Mouse (Mus musculus): Measurements from ENCODE around the gene Plek. TPM values are rescaled to one million over a fixed set of nuclear protein-coding genes. Genes with fewer than 3 reads are reported as not detected.
"Not testable (repeated sequence)": the region's sequence is repeated elsewhere in the genome, so short reads cannot be mapped to it uniquely, and the experiment has no call there.

Gene Plek
- polyA plus RNA-seq (2015; fragmentation: Nextera tagmentation; extraction: Ambion mirVana) = 4.3 TPM in 2 replicates

- Histone ChIP-seq H3K36me3 (ENCODE audit: control insufficient read depth, insufficient read depth, low read length) (peaks cover 3% of the 10 kb centered on the region; the same call in 1 of the 2 replicates), H3K4me3 (ENCODE audit: low read depth, low read length) (peak within 1 kb of the TSS; percentile 64), H3K27ac (ENCODE audit: low read length) (peak within 1 kb of the TSS; percentile 90), H3K9ac (ENCODE audit: low read depth, low read length) (peak within 1 kb of the TSS; percentile 80), H3K4me1 (ENCODE audit: control insufficient read depth, insufficient read depth, low read length) (peaks cover 17% of the 10 kb centered on the region), H3K4me2 (ENCODE audit: low read length) (peak within 1 kb of the TSS; percentile 79), H3K27me3 (ENCODE audit: control insufficient read depth, insufficient read depth, low read depth, low read length) (no peaks in the 10 kb centered on the region), H3K9me3 (replicated peaks; ENCODE audit: control insufficient read depth, low read length, poor library complexity, severe bottlenecking) (no peaks in the 10 kb centered on the region)
- ATAC-seq = peak; percentile 99
- under 1% methylated on average over 38 of the region's 38 CpGs for WGBS
These were observed at the start of gene Plek, which contains the start of gene Cnrip1 for GRCm38 (mm10) chr11:17051545-17052475. Plek (minus strand) TSS chr11:17052381. Cnrip1 (plus strand) TSS chr11:17051586.

GRCm38 (mm10) chr11:17086106-17086505, 33.9 kb upstream of the Plek start:
- no peak overlapping the region for H3K4me2 ChIP-seq (ENCODE audit: low read length)
- no peak overlapping the region for H3K4me3 ChIP-seq (ENCODE audit: low read depth, low read length)
- H3K27me3 ChIP-seq (ENCODE audit: control insufficient read depth, insufficient read depth, low read depth, low read length) = no peaks in the 10 kb centered on the region
- no peak overlapping the region for H3K27ac ChIP-seq (ENCODE audit: low read length)
- no peak overlapping the region for H3K9ac ChIP-seq (ENCODE audit: low read depth, low read length)
- no peaks in the 10 kb centered on the region for H3K4me1 ChIP-seq (ENCODE audit: control insufficient read depth, insufficient read depth, low read length)
- 22% methylated on average over 5 of the region's 5 CpGs for WGBS
- no peaks in the 10 kb centered on the region for H3K36me3 ChIP-seq (ENCODE audit: control insufficient read depth, insufficient read depth, low read length)
- no peak for ATAC-seq
- no peaks in the 10 kb centered on the region for H3K9me3 ChIP-seq (replicated peaks; ENCODE audit: control insufficient read depth, low read length, poor library complexity, severe bottlenecking)

- no peaks in the 10 kb centered on the region; the same call in 1 of the 2 replicates for H3K36me3 ChIP-seq (ENCODE audit: control insufficient read depth, insufficient read depth, low read length)
- no peak overlapping the region for H3K9ac ChIP-seq (ENCODE audit: low read depth, low read length)
- no peak overlapping the region for H3K4me2 ChIP-seq (ENCODE audit: low read length)
- H3K4me3 ChIP-seq (ENCODE audit: low read depth, low read length) = no peak overlapping the region
- H3K27me3 ChIP-seq (ENCODE audit: control insufficient read depth, insufficient read depth, low read depth, low read length) = no peaks in the 10 kb centered on the region
- no peaks in the 10 kb centered on the region for H3K4me1 ChIP-seq (ENCODE audit: control insufficient read depth, insufficient read depth, low read length)
- WGBS = 81% methylated on average over 1 of the region's 1 CpGs
- no peaks in the 10 kb centered on the region for H3K9me3 ChIP-seq (replicated peaks; ENCODE audit: control insufficient read depth, low read length, poor library complexity, severe bottlenecking)
- ATAC-seq = no peak
- H3K27ac ChIP-seq (ENCODE audit: low read length) = no peak overlapping the region
These were observed 31.7 kb upstream of the Plek start for GRCm38 (mm10) chr11:17083866-17084265.

- Histone ChIP-seq H3K27me3 (ENCODE audit: control insufficient read depth, insufficient read depth, low read depth, low read length) (no peaks in the 10 kb centered on the region), H3K9me3 (replicated peaks; ENCODE audit: control insufficient read depth, low read length, poor library complexity, severe bottlenecking) (no peaks in the 10 kb centered on the region), H3K4me1 (ENCODE audit: control insufficient read depth, insufficient read depth, low read length) (no peaks in the 10 kb centered on the region), H3K27ac (ENCODE audit: low read length) (no peak overlapping the region), H3K9ac (ENCODE audit: low read depth, low read length) (no peak overlapping the region), H3K4me2 (ENCODE audit: low read length) (no peak overlapping the region), H3K4me3 (ENCODE audit: low read depth, low read length) (no peak overlapping the region), H3K36me3 (ENCODE audit: control insufficient read depth, insufficient read depth, low read length) (peaks cover 2% of the 10 kb centered on the region; the same call in 1 of the 2 replicates)
- ATAC-seq = no peak
- WGBS = 93% methylated on average over 3 of the region's 3 CpGs
These were observed 31.3 kb upstream of the Plek start for GRCm38 (mm10) chr11:17083455-17083854.

GRCm38 (mm10) chr11:17082953-17083352, 30.8 kb upstream of the Plek start:
- 52% methylated on average over 2 of the region's 2 CpGs for WGBS
- ATAC-seq = peak; percentile 68; the same call in 1 of the 2 replicates

GRCm38 (mm10) chr11:17082086-17082485, 29.9 kb upstream of the Plek start:
- no peaks in the 10 kb centered on the region for H3K4me1 ChIP-seq (ENCODE audit: control insufficient read depth, insufficient read depth, low read length)
- no peak overlapping the region for H3K4me2 ChIP-seq (ENCODE audit: low read length)
- H3K36me3 ChIP-seq (ENCODE audit: control insufficient read depth, insufficient read depth, low read length) = peaks cover 4% of the 10 kb centered on the region; the same call in 1 of the 2 replicates
- H3K9me3 ChIP-seq (replicated peaks; ENCODE audit: control insufficient read depth, low read length, poor library complexity, severe bottlenecking) = no peaks in the 10 kb centered on the region
- H3K27ac ChIP-seq (ENCODE audit: low read length) = no peak overlapping the region
- H3K9ac ChIP-seq (ENCODE audit: low read depth, low read length) = no peak overlapping the region
- H3K27me3 ChIP-seq (ENCODE audit: control insufficient read depth, insufficient read depth, low read depth, low read length) = no peaks in the 10 kb centered on the region
- 58% methylated on average over 3 of the region's 3 CpGs for WGBS
- ATAC-seq = no peak
- no peak overlapping the region for H3K4me3 ChIP-seq (ENCODE audit: low read depth, low read length)

More at GRCm38 (mm10) chr11:17082953-17083352, 30.8 kb upstream of the Plek start:
- Histone ChIP-seq H3K27ac (ENCODE audit: low read length) (no peak overlapping the region), H3K27me3 (ENCODE audit: control insufficient read depth, insufficient read depth, low read depth, low read length) (no peaks in the 10 kb centered on the region), H3K36me3 (ENCODE audit: control insufficient read depth, insufficient read depth, low read length) (peaks cover 4% of the 10 kb centered on the region; the same call in 1 of the 2 replicates), H3K4me1 (ENCODE audit: control insufficient read depth, insufficient read depth, low read length) (no peaks in the 10 kb centered on the region), H3K9me3 (replicated peaks; ENCODE audit: control insufficient read depth, low read length, poor library complexity, severe bottlenecking) (no peaks in the 10 kb centered on the region), H3K4me2 (ENCODE audit: low read length) (no peak overlapping the region), H3K4me3 (ENCODE audit: low read depth, low read length) (no peak overlapping the region), H3K9ac (ENCODE audit: low read depth, low read length) (no peak overlapping the region)

GRCm38 (mm10) chr11:17075656-17076055, 23.5 kb upstream of the Plek start:
- H3K4me2 ChIP-seq (ENCODE audit: low read length) = no peak overlapping the region
- H3K9ac ChIP-seq (ENCODE audit: low read depth, low read length) = no peak overlapping the region
- peaks cover 4% of the 10 kb centered on the region; the same call in 1 of the 2 replicates for H3K36me3 ChIP-seq (ENCODE audit: control insufficient read depth, insufficient read depth, low read length)
- no peak overlapping the region for H3K4me3 ChIP-seq (ENCODE audit: low read depth, low read length)
- H3K27me3 ChIP-seq (ENCODE audit: control insufficient read depth, insufficient read depth, low read depth, low read length) = no peaks in the 10 kb centered on the region
- H3K27ac ChIP-seq (ENCODE audit: low read length) = no peak overlapping the region
- H3K4me1 ChIP-seq (ENCODE audit: control insufficient read depth, insufficient read depth, low read length) = no peaks in the 10 kb centered on the region
- no peaks in the 10 kb centered on the region for H3K9me3 ChIP-seq (replicated peaks; ENCODE audit: control insufficient read depth, low read length, poor library complexity, severe bottlenecking)
- 82% methylated on average over 2 of the region's 2 CpGs for WGBS
- no peak for ATAC-seq

GRCm38 (mm10) chr11:17069360-17069759, 17.2 kb upstream of the Plek start:
- ATAC-seq; H3K27ac ChIP-seq (ENCODE audit: low read length); H3K4me1 ChIP-seq (ENCODE audit: control insufficient read depth, insufficient read depth, low read length); H3K27me3 ChIP-seq (ENCODE audit: control insufficient read depth, insufficient read depth, low read depth, low read length); H3K36me3 ChIP-seq (ENCODE audit: control insufficient read depth, insufficient read depth, low read length); H3K4me2 ChIP-seq (ENCODE audit: low read length); H3K9ac ChIP-seq (ENCODE audit: low read depth, low read length); H3K9me3 ChIP-seq (replicated peaks; ENCODE audit: control insufficient read depth, low read length, poor library complexity, severe bottlenecking); H3K4me3 ChIP-seq (ENCODE audit: low read depth, low read length): not testable (repeated sequence)
- 97% methylated on average over 2 of the region's 2 CpGs for WGBS

GRCm38 (mm10) chr11:17052476-17053049, 382 bp upstream of the Plek start:
- Histone ChIP-seq H3K27ac (ENCODE audit: low read length) (peak overlapping the region; percentile 90), H3K4me3 (ENCODE audit: low read depth, low read length) (peak overlapping the region; percentile 64), H3K9ac (ENCODE audit: low read depth, low read length) (peak overlapping the region; percentile 80), H3K9me3 (replicated peaks; ENCODE audit: control insufficient read depth, low read length, poor library complexity, severe bottlenecking) (no peaks in the 10 kb centered on the region), H3K36me3 (ENCODE audit: control insufficient read depth, insufficient read depth, low read length) (peaks cover 3% of the 10 kb centered on the region; the same call in 1 of the 2 replicates), H3K27me3 (ENCODE audit: control insufficient read depth, insufficient read depth, low read depth, low read length) (no peaks in the 10 kb centered on the region), H3K4me1 (ENCODE audit: control insufficient read depth, insufficient read depth, low read length) (peaks cover 17% of the 10 kb centered on the region), H3K4me2 (ENCODE audit: low read length) (peak overlapping the region; percentile 79)
- peak; percentile 41 for ATAC-seq
- WGBS = 8% methylated on average over 6 of the region's 6 CpGs

Data from midbrain, embryonic 16.5 days (tissue).